Mouse (Mus musculus): ENCODE results near the gene Immp2l. TPM values are rescaled to one million over a fixed set of nuclear protein-coding genes. Genes with fewer than 3 reads are reported as not detected.

The Immp2l gene
- total RNA-seq, 2 experiments from 2014 or later, result 1.3 to 3.5 TPM

GRCm38 (mm10) chr12:41877292-41877959, 853.5 kb downstream of the Immp2l start:
- no peak for ATAC-seq (replicated peaks; ENCODE audit: low FRiP score, poor library complexity, severe bottlenecking)

- ATAC-seq (replicated peaks; ENCODE audit: low FRiP score, poor library complexity, severe bottlenecking), result no peak
These were observed 854.6 kb downstream of the Immp2l start for GRCm38 (mm10) chr12:41878493-41878892.

- no peak for ATAC-seq (replicated peaks; ENCODE audit: low FRiP score, poor library complexity, severe bottlenecking)
These were observed 855.1 kb downstream of the Immp2l start for GRCm38 (mm10) chr12:41878972-41879371.

GRCm38 (mm10) chr12:41879412-41879811, 855.5 kb downstream of the Immp2l start:
- ATAC-seq (replicated peaks; ENCODE audit: low FRiP score, poor library complexity, severe bottlenecking), result no peak

GRCm38 (mm10) chr12:41880833-41881232, 856.9 kb downstream of the Immp2l start:
- ATAC-seq (replicated peaks; ENCODE audit: low FRiP score, poor library complexity, severe bottlenecking), result no peak

- ATAC-seq (replicated peaks; ENCODE audit: low FRiP score, poor library complexity, severe bottlenecking), result no peak
These were observed 884.1 kb downstream of the Immp2l start for GRCm38 (mm10) chr12:41908011-41908410.

GRCm38 (mm10) chr12:41911626-41912025, 887.7 kb downstream of the Immp2l start:
- no peak for ATAC-seq (replicated peaks; ENCODE audit: low FRiP score, poor library complexity, severe bottlenecking)

- no peak for ATAC-seq (replicated peaks; ENCODE audit: low FRiP score, poor library complexity, severe bottlenecking)
These were observed 913.9 kb downstream of the Immp2l start for GRCm38 (mm10) chr12:41937751-41938150.

- ATAC-seq (replicated peaks; ENCODE audit: low FRiP score, poor library complexity, severe bottlenecking), result no peak
These were observed 918.0 kb downstream of the Immp2l start for GRCm38 (mm10) chr12:41941853-41942252.

GRCm38 (mm10) chr12:41944079-41944672, 920.3 kb downstream of the Immp2l start:
- ATAC-seq (replicated peaks; ENCODE audit: low FRiP score, poor library complexity, severe bottlenecking), result no peak

- ATAC-seq (replicated peaks; ENCODE audit: low FRiP score, poor library complexity, severe bottlenecking), result no peak
These were observed 922.6 kb downstream of the Immp2l start for GRCm38 (mm10) chr12:41946536-41946935.

- ATAC-seq (replicated peaks; ENCODE audit: low FRiP score, poor library complexity, severe bottlenecking), result no peak
These were observed 925.5 kb downstream of the Immp2l start for GRCm38 (mm10) chr12:41949409-41949808.

GRCm38 (mm10) chr12:41949841-41950241, 926.0 kb downstream of the Immp2l start:
- ATAC-seq (replicated peaks; ENCODE audit: low FRiP score, poor library complexity, severe bottlenecking), result no peak

GRCm38 (mm10) chr12:41950726-41951125, 926.8 kb downstream of the Immp2l start:
- ATAC-seq (replicated peaks; ENCODE audit: low FRiP score, poor library complexity, severe bottlenecking), result no peak

- ATAC-seq (replicated peaks; ENCODE audit: low FRiP score, poor library complexity, severe bottlenecking), result no peak
These were observed 937.1 kb downstream of the Immp2l start for GRCm38 (mm10) chr12:41961038-41961437.

- no peak for ATAC-seq (replicated peaks; ENCODE audit: low FRiP score, poor library complexity, severe bottlenecking)
These were observed 967.5 kb downstream of the Immp2l start for GRCm38 (mm10) chr12:41991408-41991807.

Measured in erythroblast, adult 5-6 weeks (primary cell).